Mouse (Mus musculus) heart, embryonic 15.5 days (tissue): Measurements from ENCODE around the gene Card19. TPM values are rescaled to one million over a fixed set of nuclear protein-coding genes. Genes with fewer than 3 reads are reported as not detected.

ENCODE experiments used
- ATAC-seq: fragments of 200-750 bp; cut with Nextera tagmentation; replicated peaks from 2 replicates; pipeline ENCODE4 v1.8.0; 2017; ENCODE audit warnings: low read depth, moderate TSS enrichment; ENCODE audit not compliant: insufficient number of reproducible peaks, insufficient read depth, low FRiP score
- H3K27ac ChIP-seq: fragments of 300-500 bp; sonication (generic); 2 replicates; pipeline ENCODE4 v1.5.1; 2015; ENCODE audit warnings: mild to moderate bottlenecking, inconsistent platforms
- H3K27me3 ChIP-seq: fragments of 300-500 bp; sonication (generic); 2 replicates; pipeline ENCODE4 v1.6.1; 2015; ENCODE audit warnings: inconsistent platforms
- H3K36me3 ChIP-seq: fragments of 300-500 bp; sonication (generic); 2 replicates; pipeline ENCODE4 v1.6.1; 2015; ENCODE audit warnings: mild to moderate bottlenecking, inconsistent platforms
- H3K4me1 ChIP-seq: fragments of 300-500 bp; sonication (generic); replicated peaks from 2 replicates; pipeline ENCODE4 v1.6.1; 2015; ENCODE audit warnings: inconsistent platforms
- H3K4me2 ChIP-seq: fragments of 300-500 bp; sonication (generic); 2 replicates; pipeline ENCODE4 v1.6.1; 2015; ENCODE audit warnings: inconsistent platforms, mild to moderate bottlenecking, moderate library complexity
- H3K4me3 ChIP-seq: fragments of 300-500 bp; sonication (generic); 2 replicates; pipeline ENCODE4 v1.5.1; 2015; ENCODE audit warnings: mild to moderate bottlenecking, inconsistent platforms
- H3K9ac ChIP-seq: fragments of 300-500 bp; sonication (generic); 2 replicates; pipeline ENCODE4 v1.6.1; 2015; ENCODE audit warnings: mild to moderate bottlenecking, inconsistent platforms
- H3K9me3 ChIP-seq: fragments of 300-500 bp; sonication (generic); replicated peaks from 2 replicates; pipeline ENCODE4 v1.6.1; 2016; ENCODE audit warnings: inconsistent platforms
- WGBS: fragments of 180-500 bp; shearing (Covaris S2); methylation state at CpG from one replicate; pipeline ENCODE4 v1.1.7; 2015; ENCODE audit warnings: mixed read lengths; 5-methylcytosine and 5-hydroxymethylcytosine counted together
- polyA plus RNA-seq: library from polyadenylated mRNA; unstranded; fragments of >200 nt; fragmentation: Nextera tagmentation; extraction: Ambion mirVana; gene quantifications from 2 replicates; pipeline ENCODE4 v1.2.1, GENCODE M21; 2015

The Card19 gene
- polyA plus RNA-seq, 1 experiment from 2014 or later = 126 TPM

DNA sequence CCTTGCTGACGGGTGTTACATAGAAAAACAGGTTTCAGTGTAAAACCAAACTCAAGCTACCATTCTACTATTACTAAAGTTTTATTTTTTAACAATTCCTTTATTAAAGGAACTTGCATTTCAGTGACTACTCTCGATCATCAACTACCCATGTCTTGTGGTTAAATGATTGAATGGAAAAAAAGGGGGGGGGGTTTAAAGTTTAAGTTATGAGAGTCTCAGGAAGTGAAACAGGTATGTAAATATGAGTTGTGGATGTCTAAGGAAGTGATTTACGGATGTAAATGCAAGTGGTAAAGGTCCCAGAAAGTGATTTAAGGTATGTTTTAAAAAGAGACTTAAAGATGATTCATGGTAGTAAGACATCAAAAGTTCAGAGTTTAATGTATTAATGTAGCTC, 9.3 kb upstream of the Card19 start:
- Histone ChIP-seq H3K27ac (no peak overlapping the region), H3K27me3 (peaks cover 12% of the 10 kb centered on the region), H3K36me3 (no peaks in the 10 kb centered on the region), H3K4me1 (peaks cover 6% of the 10 kb centered on the region; the same call in 1 of the 2 replicates), H3K4me3 (no peak overlapping the region), H3K4me2 (no peak overlapping the region), H3K9me3 (no peaks in the 10 kb centered on the region), H3K9ac (no peak overlapping the region)
- 72% methylated on average over 3 of the region's 3 CpGs for WGBS
- ATAC-seq = no peak

DNA sequence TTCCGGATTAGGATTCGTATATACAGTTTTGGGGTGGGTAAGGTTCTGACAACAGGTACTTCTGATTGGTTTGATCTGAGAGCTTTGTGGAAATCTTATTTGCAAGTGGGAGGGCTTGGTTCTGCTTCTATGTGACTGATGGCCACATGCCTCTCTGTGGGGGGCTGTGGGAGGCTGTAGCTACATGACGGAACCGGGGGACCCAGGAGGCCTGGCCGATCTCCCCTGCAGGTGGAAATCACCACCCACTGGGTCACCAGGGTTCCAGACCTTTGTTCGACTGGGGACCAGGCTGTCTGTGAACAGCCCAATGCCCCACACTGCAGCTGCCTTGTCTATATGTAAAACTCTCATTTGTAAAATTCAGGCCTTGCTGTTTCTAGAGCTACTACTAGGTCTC, 8.9 kb upstream of the Card19 start:
- Histone ChIP-seq H3K4me1 (peaks cover 6% of the 10 kb centered on the region; the same call in 1 of the 2 replicates), H3K27ac (no peak overlapping the region), H3K27me3 (peaks cover 12% of the 10 kb centered on the region), H3K36me3 (no peaks in the 10 kb centered on the region), H3K9me3 (no peaks in the 10 kb centered on the region), H3K4me3 (no peak overlapping the region), H3K9ac (no peak overlapping the region), H3K4me2 (no peak overlapping the region)
- WGBS = 27% methylated on average over 6 of the region's 6 CpGs
- ATAC-seq = no peak

DNA sequence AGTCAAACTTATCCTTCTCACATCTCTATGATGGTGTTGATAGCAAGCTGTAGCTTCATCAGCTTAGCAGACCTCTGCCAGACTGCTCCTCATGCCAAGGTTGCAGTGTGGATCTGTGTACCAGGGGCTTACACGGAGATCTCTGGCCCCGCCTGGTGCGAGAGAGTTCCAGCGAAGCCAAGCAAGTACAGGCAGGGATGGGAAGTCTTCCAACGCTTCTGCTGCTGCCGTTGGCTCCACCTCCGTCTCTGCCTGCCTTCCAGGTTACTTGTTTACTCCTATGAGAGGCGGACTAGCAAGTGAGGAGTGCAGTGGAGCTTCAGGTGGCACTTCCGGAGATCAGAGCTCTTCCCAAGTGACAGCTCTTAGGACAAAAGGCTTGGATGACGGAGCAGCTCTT, 8.5 kb upstream of the Card19 start:
- Histone ChIP-seq H3K27me3 (peaks cover 12% of the 10 kb centered on the region), H3K9me3 (no peaks in the 10 kb centered on the region), H3K4me1 (peaks cover 6% of the 10 kb centered on the region; the same call in 1 of the 2 replicates), H3K4me2 (no peak overlapping the region), H3K36me3 (no peaks in the 10 kb centered on the region), H3K9ac (no peak overlapping the region), H3K4me3 (no peak overlapping the region), H3K27ac (no peak overlapping the region)
- WGBS = 12% methylated on average over 10 of the region's 10 CpGs
- ATAC-seq = no peak

DNA sequence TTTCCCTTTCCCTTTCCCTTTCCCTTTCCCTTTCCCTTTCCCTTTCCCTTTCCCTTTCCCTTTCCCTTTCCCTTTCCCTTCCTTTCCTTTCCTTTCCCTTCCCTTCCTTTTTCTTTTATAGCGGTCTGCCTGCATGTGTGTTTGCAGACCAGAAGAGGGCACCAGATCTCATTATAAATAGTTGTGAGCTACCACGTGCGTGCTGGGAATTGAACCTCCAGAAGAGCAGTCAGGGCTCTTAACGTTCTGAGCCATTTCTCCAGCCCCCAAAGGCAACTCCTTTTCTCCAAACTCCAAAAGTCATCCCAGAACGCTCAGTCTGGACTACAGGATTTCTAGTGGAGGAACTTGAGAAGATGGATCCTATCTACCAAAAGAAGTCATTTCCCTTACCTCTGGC, 5.1 kb upstream of the Card19 start:
- peaks cover 11% of the 10 kb centered on the region for H3K27me3 ChIP-seq
- peaks cover 16% of the 10 kb centered on the region for H3K4me1 ChIP-seq
- H3K27ac ChIP-seq = no peak overlapping the region
- 18% methylated on average over 5 of the region's 5 CpGs for WGBS
- H3K9me3 ChIP-seq = no peaks in the 10 kb centered on the region
- no peak overlapping the region for H3K4me3 ChIP-seq
- no peaks in the 10 kb centered on the region for H3K36me3 ChIP-seq
- H3K9ac ChIP-seq = no peak overlapping the region
- ATAC-seq = no peak
- no peak overlapping the region for H3K4me2 ChIP-seq

DNA sequence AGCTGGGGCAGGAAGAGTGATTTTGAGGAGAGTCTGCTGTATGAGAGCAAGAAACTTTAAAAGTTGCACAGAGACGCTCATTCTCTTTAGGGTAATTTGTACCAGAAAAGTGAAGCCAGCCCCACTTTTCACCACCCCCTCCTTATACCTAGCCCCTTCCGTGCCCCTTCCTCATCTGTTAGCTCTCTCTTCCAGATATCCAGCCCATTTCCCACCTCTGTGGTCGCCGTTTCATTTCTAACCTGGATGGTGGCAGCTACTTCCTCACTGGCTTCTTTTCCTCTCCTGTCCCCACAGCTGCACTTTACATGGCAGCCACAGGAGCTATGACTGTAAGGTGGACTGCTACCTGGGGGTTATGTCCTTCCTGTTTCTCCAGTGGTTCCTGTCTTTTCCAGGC, 3.5 kb upstream of the Card19 start:
- no peak for ATAC-seq

DNA sequence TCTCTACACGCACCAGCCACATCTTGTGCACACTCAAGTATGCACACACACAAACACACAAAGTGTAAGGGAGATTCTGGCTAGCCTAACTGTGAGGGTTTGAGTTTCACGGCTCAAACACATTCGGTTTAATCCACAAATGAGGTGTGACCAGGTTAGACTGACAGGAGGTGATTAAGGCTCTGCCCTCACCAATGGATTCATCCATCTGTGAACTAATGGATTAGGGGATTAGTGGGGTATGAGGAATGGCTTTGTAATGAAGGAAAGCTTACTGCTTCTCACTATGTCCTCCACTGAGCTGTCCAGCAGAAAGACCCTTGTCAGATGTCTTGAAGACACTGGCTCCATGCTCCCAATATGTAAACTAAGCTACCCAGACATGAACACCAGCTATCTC, 2.8 kb upstream of the Card19 start:
- 59% methylated on average over 3 of the region's 3 CpGs for WGBS
- no peak for ATAC-seq
- no peak overlapping the region for H3K4me3 ChIP-seq
- H3K27me3 ChIP-seq = no peaks in the 10 kb centered on the region; the same call in none of the 2 replicates
- H3K9me3 ChIP-seq = no peaks in the 10 kb centered on the region
- H3K36me3 ChIP-seq = no peaks in the 10 kb centered on the region
- H3K27ac ChIP-seq = no peak overlapping the region
- no peak overlapping the region for H3K9ac ChIP-seq
- no peak overlapping the region for H3K4me2 ChIP-seq
- peaks cover 27% of the 10 kb centered on the region for H3K4me1 ChIP-seq

More for the DNA sequence above, 3.5 kb upstream of the Card19 start:
- no peak overlapping the region for H3K4me3 ChIP-seq
- H3K9me3 ChIP-seq = no peaks in the 10 kb centered on the region
- H3K27ac ChIP-seq = no peak overlapping the region
- 65% methylated on average over 4 of the region's 4 CpGs for WGBS
- H3K4me2 ChIP-seq = no peak overlapping the region
- H3K27me3 ChIP-seq = peaks cover 5% of the 10 kb centered on the region
- no peak overlapping the region for H3K9ac ChIP-seq
- peaks cover 24% of the 10 kb centered on the region for H3K4me1 ChIP-seq
- no peaks in the 10 kb centered on the region for H3K36me3 ChIP-seq

DNA sequence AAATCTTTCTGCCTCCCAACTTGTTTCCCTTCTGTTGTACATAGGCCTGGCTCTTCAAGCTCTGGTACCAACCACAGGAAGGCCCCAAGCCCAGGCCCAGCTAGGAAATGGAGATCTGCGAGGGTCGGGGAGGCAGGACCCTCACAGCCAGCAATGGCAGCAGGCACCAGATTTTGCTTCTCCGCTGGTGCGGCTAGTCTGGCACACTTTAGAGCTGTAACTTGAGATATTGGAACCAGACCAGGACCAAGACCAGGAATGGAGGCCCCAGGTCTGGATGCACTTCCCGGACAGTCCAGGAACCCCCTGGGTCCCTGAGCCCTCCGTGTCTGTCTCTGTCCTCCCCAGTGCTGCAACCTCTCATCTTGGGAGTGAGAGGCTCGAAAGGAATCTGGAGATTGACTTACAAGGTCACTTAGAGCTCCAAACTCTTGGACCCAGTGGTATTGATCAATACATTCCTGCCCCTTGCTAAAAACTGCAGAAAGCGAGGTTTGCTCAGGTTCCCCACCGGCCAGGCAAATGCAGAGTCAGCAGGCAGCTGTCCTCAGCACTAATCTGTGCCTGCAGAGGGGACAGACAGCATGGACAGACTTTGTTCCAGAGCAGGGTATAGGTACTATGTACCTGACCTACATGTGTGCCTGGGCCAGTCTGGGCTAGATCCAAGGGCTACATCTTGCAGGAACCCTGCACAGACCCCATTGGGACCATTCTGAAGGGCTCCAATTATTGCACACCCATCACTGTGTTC, 1.1 kb upstream of the Card19 start:
- Histone ChIP-seq H3K27me3 (no peaks in the 10 kb centered on the region; the same call in 1 of the 2 replicates), H3K36me3 (no peaks in the 10 kb centered on the region), H3K9me3 (no peaks in the 10 kb centered on the region), H3K4me3 (no peak overlapping the region; the same call in 1 of the 2 replicates), H3K4me1 (peaks cover 39% of the 10 kb centered on the region), H3K27ac (peak overlapping the region; percentile 94), H3K4me2 (peak overlapping the region; percentile 66), H3K9ac (no peak overlapping the region)
- ATAC-seq = no peak
- 55% methylated on average over 9 of the region's 9 CpGs for WGBS

DNA sequence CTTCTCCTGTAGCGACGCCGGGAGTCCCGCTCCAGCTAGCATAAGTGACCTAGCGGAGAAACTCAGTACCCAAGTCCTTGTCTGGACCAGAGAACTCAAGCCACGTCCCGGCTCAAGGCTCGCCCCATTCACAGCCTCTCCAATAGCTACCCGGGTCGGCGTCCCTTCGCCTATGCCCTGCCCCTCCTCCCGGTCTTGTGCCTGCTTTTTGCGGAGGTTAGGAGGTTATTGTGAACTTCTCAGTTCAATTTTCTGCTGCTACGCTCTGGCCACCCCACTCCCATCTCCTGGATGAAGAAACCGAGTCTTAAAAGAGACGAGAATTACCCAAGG, 349 bp upstream of the Card19 start:
- Histone ChIP-seq H3K4me3 (peak overlapping the region; percentile 82), H3K36me3 (no peaks in the 10 kb centered on the region), H3K9me3 (no peaks in the 10 kb centered on the region), H3K27me3 (no peaks in the 10 kb centered on the region; the same call in 1 of the 2 replicates), H3K9ac (peak overlapping the region; percentile 40), H3K4me2 (peak overlapping the region; percentile 66), H3K27ac (peak overlapping the region; percentile 94), H3K4me1 (peaks cover 47% of the 10 kb centered on the region)
- 4% methylated on average over 17 of the region's 17 CpGs for WGBS
- ATAC-seq = peak; percentile 33; the same call in 1 of the 2 replicates

DNA sequence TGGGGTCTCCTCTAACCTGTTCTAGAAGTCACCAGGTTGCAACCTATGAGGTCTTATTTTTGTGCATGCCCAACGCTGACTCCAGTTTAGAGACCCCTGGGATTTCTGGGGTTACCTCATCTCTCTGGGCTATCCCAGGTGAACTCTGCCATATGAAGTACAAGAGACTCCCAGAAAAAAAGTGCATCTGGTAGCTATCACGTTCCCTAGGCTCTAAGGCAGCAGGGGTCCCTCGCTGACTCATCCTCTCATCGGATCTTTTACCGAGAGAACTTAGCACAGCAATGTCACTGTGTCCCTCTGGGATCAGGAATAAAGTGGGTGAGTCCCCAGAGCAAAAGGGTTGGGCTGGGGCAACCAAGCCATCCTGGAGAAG, 721 bp downstream of the Card19 start:
- H3K9ac ChIP-seq = peak overlapping the region; percentile 82
- no peaks in the 10 kb centered on the region for H3K9me3 ChIP-seq
- ATAC-seq = no peak
- H3K4me2 ChIP-seq = peak overlapping the region; percentile 66
- peaks cover 53% of the 10 kb centered on the region for H3K4me1 ChIP-seq
- no peaks in the 10 kb centered on the region for H3K36me3 ChIP-seq
- H3K4me3 ChIP-seq = peak overlapping the region; percentile 82
- 11% methylated on average over 5 of the region's 5 CpGs for WGBS
- no peaks in the 10 kb centered on the region; the same call in 1 of the 2 replicates for H3K27me3 ChIP-seq
- peak overlapping the region; percentile 94 for H3K27ac ChIP-seq

DNA sequence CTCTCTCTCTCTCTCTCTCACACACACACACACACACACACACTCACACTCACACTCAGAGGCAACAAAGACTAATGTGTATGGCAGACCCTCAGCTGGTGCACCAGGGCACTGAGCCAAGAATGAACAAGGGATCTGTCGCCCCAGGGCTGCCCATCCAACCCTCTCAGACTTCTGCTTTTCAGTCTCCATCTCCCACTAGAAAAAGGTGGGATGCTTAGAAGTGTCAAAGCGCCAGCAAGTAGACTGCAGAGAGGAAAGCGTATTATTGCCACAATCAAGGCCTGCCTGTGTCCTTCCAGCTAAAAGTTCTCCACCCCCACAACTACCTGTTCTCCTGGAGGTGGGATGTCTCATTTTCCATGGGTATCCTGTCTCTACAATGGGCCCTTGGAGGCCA, 1.4 kb downstream of the Card19 start:
- Histone ChIP-seq H3K4me1 (peaks cover 53% of the 10 kb centered on the region), H3K9ac (peak overlapping the region; percentile 82), H3K27ac (no peak overlapping the region), H3K9me3 (no peaks in the 10 kb centered on the region), H3K27me3 (no peaks in the 10 kb centered on the region; the same call in 1 of the 2 replicates), H3K36me3 (no peaks in the 10 kb centered on the region), H3K4me3 (peak overlapping the region; percentile 82), H3K4me2 (peak overlapping the region; percentile 66)
- ATAC-seq = no peak
- WGBS = 65% methylated on average over 3 of the region's 3 CpGs

DNA sequence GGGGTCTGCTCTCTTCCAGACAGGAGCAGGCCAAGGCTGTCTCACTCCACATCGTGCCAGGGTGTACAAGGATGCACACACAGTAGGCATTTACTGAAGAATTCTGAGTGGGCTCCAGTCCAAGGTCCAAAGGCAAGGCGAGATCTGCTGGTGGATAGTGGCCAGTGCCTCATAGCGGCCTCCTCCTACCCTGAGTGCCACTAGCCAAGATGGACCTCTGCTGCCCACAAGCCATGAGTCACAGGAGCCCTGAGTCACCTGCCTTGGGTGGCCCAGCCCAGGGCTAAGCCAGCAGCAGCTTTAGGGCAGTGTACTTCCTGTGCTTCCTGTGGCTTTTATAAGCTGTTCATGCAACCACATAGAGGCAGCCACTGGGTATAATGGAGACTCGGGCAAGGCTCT, 2.3 kb downstream of the Card19 start:
- 46% methylated on average over 4 of the region's 4 CpGs for whole genome bisulfite sequencing
- Histone ChIP-seq H3K27ac (peak overlapping the region; percentile 40), H3K27me3 (no peaks in the 10 kb centered on the region)

More for the DNA sequence above, 2.3 kb downstream of the Card19 start:
- ATAC-seq = no peak
- H3K4me3 ChIP-seq = peak overlapping the region; percentile 82; the same call in 1 of the 2 replicates
- H3K4me1 ChIP-seq = peaks cover 53% of the 10 kb centered on the region
- no peaks in the 10 kb centered on the region for H3K36me3 ChIP-seq
- H3K9me3 ChIP-seq = no peaks in the 10 kb centered on the region
- H3K9ac ChIP-seq = peak overlapping the region; percentile 9; the same call in 1 of the 2 replicates
- H3K4me2 ChIP-seq = peak overlapping the region; percentile 66
